Mouse (Mus musculus) limb, embryonic 13.5 days (tissue): ENCODE results near the gene Tmem163. TPM values are rescaled to one million over a fixed set of nuclear protein-coding genes. Genes with fewer than 3 reads are reported as not detected.
A peak's percentile ranks its signal among the peaks of the same experiment; 100 is the strongest.

Experiments used
- ATAC-seq: fragments of 200-750 bp; cut with Nextera tagmentation; 2 replicates; pipeline ENCODE4 v1.8.0; 2017; ENCODE audit warnings: low read depth, moderate number of reproducible peaks, moderate TSS enrichment; ENCODE audit not compliant: low FRiP score
- H3K27ac ChIP-seq: fragments of 300-500 bp; sonication (generic); 2 replicates; pipeline ENCODE4 v1.5.1; 2015; ENCODE audit warnings: inconsistent platforms, mild to moderate bottlenecking, moderate library complexity
- H3K27me3 ChIP-seq: fragments of 300-500 bp; sonication (generic); 2 replicates; pipeline ENCODE4 v1.6.1; 2015; ENCODE audit warnings: mild to moderate bottlenecking, inconsistent platforms
- H3K36me3 ChIP-seq: fragments of 300-500 bp; sonication (generic); 2 replicates; pipeline ENCODE4 v1.6.1; 2015; ENCODE audit warnings: inconsistent platforms, mild to moderate bottlenecking, moderate library complexity
- H3K4me1 ChIP-seq: fragments of 300-500 bp; sonication (generic); 2 replicates; pipeline ENCODE4 v1.6.1; 2015; ENCODE audit warnings: inconsistent platforms
- H3K4me2 ChIP-seq: fragments of 300-500 bp; sonication (generic); replicated peaks from 2 replicates; pipeline ENCODE4 v1.6.1; 2015; ENCODE audit warnings: inconsistent platforms, mild to moderate bottlenecking, moderate library complexity
- H3K4me3 ChIP-seq: fragments of 300-500 bp; sonication (generic); 2 replicates; pipeline ENCODE4 v1.5.1; 2015; ENCODE audit warnings: moderate library complexity, mild to moderate bottlenecking, inconsistent platforms
- H3K9ac ChIP-seq: fragments of 300-500 bp; sonication (generic); 2 replicates; pipeline ENCODE4 v1.6.1; 2015; ENCODE audit warnings: mild to moderate bottlenecking, inconsistent platforms
- H3K9me3 ChIP-seq: fragments of 300-500 bp; sonication (generic); 2 replicates; pipeline ENCODE4 v1.6.1; 2016; ENCODE audit warnings: inconsistent platforms
- WGBS: fragments of 180-500 bp; shearing (Covaris S2); methylation state at CpG from one replicate; pipeline ENCODE4 v1.1.7; 2015; 5-methylcytosine and 5-hydroxymethylcytosine counted together
- polyA plus RNA-seq: library from polyadenylated mRNA; unstranded; fragments of >200 nt; fragmentation: Nextera tagmentation; extraction: Ambion mirVana; gene quantifications from 2 replicates; pipeline ENCODE4 v1.2.1, GENCODE M21; 2015

The Tmem163 gene
- polyA plus RNA-seq, 1 experiment from 2014 or later = 6.0 TPM

GRCm38 (mm10) chr1:127676116-127676515 is 3.2 kb downstream of the Tmem163 start:
- ATAC-seq = no peak
- peaks cover 21% of the 10 kb centered on the region for H3K4me1 ChIP-seq
- H3K9ac ChIP-seq = no peak overlapping the region
- H3K36me3 ChIP-seq = no peaks in the 10 kb centered on the region
- H3K27me3 ChIP-seq = peaks cover 84% of the 10 kb centered on the region
- WGBS = 34% methylated on average over 12 of the region's 12 CpGs
- H3K9me3 ChIP-seq = 0 out of 2 replicates have a peak, but pooled peaks cover 3% of the 10 kb centered on the region
- no peak overlapping the region for H3K4me2 ChIP-seq
- no peak overlapping the region for H3K4me3 ChIP-seq
- no peak overlapping the region for H3K27ac ChIP-seq

GRCm38 (mm10) chr1:127675253-127675652 is 4.1 kb downstream of the Tmem163 start:
- WGBS = 20% methylated on average over 1 of the region's 1 CpGs
- H3K4me3 ChIP-seq = no peak overlapping the region
- no peaks in the 10 kb centered on the region for H3K36me3 ChIP-seq
- no peak overlapping the region for H3K9ac ChIP-seq
- H3K27me3 ChIP-seq = peaks cover 76% of the 10 kb centered on the region
- ATAC-seq = no peak
- no peak overlapping the region for H3K27ac ChIP-seq
- 0 out of 2 replicates have a peak, but pooled peaks cover 3% of the 10 kb centered on the region for H3K9me3 ChIP-seq
- H3K4me1 ChIP-seq = peaks cover 21% of the 10 kb centered on the region
- no peak overlapping the region for H3K4me2 ChIP-seq

DNA sequence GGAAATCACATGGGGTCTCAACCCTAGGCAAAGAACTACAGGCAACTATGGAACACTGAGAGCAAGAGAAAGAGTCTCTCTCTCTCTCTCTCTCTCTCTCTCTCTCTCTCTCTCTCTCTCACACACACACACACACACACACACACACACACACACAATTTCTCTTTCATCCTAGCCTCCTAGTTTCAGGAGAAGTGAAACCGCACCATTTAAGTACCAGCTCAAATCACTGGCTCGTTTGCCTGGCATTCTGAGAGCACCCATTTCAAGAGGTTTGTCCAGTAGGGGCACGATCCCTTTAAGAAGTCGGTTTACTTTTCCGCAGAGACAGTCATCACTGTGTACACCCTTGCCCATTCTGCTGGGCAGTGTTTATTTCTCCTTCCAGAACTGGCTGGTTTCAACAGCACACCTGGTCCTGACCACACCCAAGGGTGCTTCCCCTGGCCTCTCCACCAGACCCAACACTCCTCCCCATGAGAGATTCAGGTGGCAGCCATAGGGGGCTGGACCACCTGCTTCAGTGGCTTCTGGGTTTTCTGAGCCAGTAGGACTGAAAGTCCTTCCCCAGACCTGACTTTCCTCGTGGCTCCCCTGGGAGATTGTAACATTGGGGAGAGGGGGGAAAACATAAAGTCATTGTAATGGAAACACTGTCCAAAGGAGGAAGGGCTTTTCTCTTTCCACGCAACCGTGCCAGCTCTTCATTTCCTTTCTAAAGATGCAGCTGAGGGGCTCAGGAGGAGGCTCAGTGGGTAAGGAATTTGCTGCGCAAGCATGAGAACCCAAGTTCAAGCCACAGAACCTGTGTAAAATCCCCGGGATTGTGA is 5.9 kb downstream of the Tmem163 start:
- Histone ChIP-seq H3K4me3 (no peak overlapping the region), H3K9ac (no peak overlapping the region), H3K27ac (no peak overlapping the region), H3K27me3 (peaks cover 58% of the 10 kb centered on the region), H3K4me1 (peaks cover 21% of the 10 kb centered on the region), H3K9me3 (peaks cover 7% of the 10 kb centered on the region; the same call in 1 of the 2 replicates), H3K36me3 (no peaks in the 10 kb centered on the region), H3K4me2 (no peak overlapping the region)
- 81% methylated on average over 10 of the region's 10 CpGs for WGBS
- no peak for ATAC-seq

GRCm38 (mm10) chr1:127668161-127668560 is 11.2 kb downstream of the Tmem163 start:
- Histone ChIP-seq H3K4me1 (no peaks in the 10 kb centered on the region), H3K9me3 (peaks cover 7% of the 10 kb centered on the region; the same call in 1 of the 2 replicates), H3K27ac (no peak overlapping the region), H3K36me3 (no peaks in the 10 kb centered on the region), H3K4me2 (no peak overlapping the region), H3K4me3 (no peak overlapping the region), H3K27me3 (0 out of 2 replicates have a peak, but pooled peaks cover 7% of the 10 kb centered on the region), H3K9ac (no peak overlapping the region)
- no peak for ATAC-seq
- WGBS = 87% methylated on average over 3 of the region's 3 CpGs

GRCm38 (mm10) chr1:127667110-127667860 is 12.1 kb downstream of the Tmem163 start:
- H3K9me3 ChIP-seq = peaks cover 7% of the 10 kb centered on the region; the same call in 1 of the 2 replicates
- no peaks in the 10 kb centered on the region for H3K27me3 ChIP-seq
- no peak for ATAC-seq
- H3K4me3 ChIP-seq = no peak overlapping the region
- no peak overlapping the region for H3K9ac ChIP-seq
- H3K27ac ChIP-seq = no peak overlapping the region
- no peaks in the 10 kb centered on the region for H3K36me3 ChIP-seq
- H3K4me1 ChIP-seq = no peaks in the 10 kb centered on the region
- WGBS = 44% methylated on average over 8 of the region's 8 CpGs
- no peak overlapping the region for H3K4me2 ChIP-seq

DNA sequence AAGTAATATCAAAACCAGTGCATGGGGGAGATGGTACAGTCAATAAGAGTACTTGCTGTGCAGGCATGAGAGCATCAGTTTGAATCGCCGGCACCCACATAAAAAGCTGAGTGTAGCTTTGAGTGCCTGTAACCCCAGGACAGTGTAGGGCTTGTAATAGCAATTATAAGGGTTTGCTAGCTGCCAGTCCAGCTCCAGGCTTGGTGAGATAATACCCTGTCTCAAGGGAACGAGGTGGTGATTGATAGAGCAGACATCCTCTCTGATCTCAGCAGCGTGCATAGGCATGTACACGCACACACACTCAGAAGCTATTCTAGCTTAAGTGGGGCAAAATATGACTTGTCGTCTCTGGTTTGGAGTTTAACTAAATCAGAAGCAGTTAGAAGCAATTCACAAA is 13.1 kb downstream of the Tmem163 start:
- no peak overlapping the region for H3K4me2 ChIP-seq
- WGBS = 72% methylated on average over 6 of the region's 6 CpGs
- H3K4me1 ChIP-seq = peaks cover 3% of the 10 kb centered on the region; the same call in 1 of the 2 replicates
- H3K27me3 ChIP-seq = no peaks in the 10 kb centered on the region
- H3K4me3 ChIP-seq = no peak overlapping the region
- no peaks in the 10 kb centered on the region for H3K36me3 ChIP-seq
- no peak overlapping the region for H3K9ac ChIP-seq
- no peak for ATAC-seq
- H3K9me3 ChIP-seq = peaks cover 7% of the 10 kb centered on the region; the same call in 1 of the 2 replicates
- H3K27ac ChIP-seq = no peak overlapping the region

GRCm38 (mm10) chr1:127662385-127663068 is 16.8 kb downstream of the Tmem163 start:
- no peak overlapping the region for H3K9ac ChIP-seq
- H3K36me3 ChIP-seq = no peaks in the 10 kb centered on the region
- 77% methylated on average over 13 of the region's 13 CpGs for WGBS
- no peaks in the 10 kb centered on the region for H3K9me3 ChIP-seq
- H3K27me3 ChIP-seq = no peaks in the 10 kb centered on the region
- no peak overlapping the region for H3K4me3 ChIP-seq
- H3K27ac ChIP-seq = no peak overlapping the region
- no peak overlapping the region for H3K4me2 ChIP-seq
- no peak for ATAC-seq
- peaks cover 7% of the 10 kb centered on the region; the same call in 1 of the 2 replicates for H3K4me1 ChIP-seq

DNA sequence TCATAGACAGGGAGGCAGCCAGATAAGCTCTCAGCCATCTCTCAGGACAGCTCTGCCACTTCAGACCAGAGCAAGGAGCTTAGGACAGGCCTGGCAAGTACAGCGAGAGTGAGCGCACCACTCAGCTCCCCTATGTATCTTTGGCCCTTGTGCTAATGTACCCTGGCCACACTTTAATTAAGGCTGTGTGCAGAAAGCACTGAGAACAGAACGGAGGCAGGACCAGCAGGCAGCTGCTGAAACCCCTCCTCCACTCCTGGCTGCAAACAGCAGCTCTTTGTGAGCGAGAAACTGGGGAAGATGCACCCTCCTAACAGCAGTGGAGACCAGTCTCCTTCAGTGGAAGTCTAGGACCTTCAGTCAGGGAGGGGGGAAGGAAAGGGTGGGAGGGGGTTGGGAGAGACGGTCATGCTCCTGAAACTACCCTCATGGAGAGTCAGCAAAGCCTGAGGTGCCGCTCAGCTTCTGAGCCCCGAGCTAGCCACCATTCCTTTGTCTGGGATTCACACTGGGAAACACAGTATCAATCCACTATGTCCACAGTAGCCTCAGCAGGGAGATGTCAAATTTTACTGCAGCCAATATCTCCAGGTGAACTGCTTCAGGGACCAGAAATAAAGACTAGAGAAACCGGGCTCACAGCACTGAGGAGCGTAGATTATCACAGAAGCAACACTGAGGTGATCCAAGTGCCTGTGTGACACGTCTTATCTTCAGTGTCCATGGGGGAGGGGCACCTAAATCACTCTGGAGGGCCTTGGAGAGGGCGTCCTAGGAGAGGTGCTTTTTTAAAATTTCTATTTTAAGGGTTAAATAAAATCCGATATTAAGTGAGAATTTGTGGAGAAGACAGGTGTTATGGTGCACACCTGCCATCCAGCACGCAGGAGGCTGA is 18.0 kb downstream of the Tmem163 start:
- Histone ChIP-seq H3K4me3 (no peak overlapping the region), H3K27ac (no peak overlapping the region), H3K36me3 (no peaks in the 10 kb centered on the region), H3K27me3 (no peaks in the 10 kb centered on the region), H3K4me2 (peak overlapping the region; percentile 38), H3K9me3 (no peaks in the 10 kb centered on the region), H3K9ac (no peak overlapping the region), H3K4me1 (peaks cover 7% of the 10 kb centered on the region; the same call in 1 of the 2 replicates)
- peak; percentile 40; the same call in 1 of the 2 replicates for ATAC-seq
- 39% methylated on average over 13 of the region's 13 CpGs for WGBS

DNA sequence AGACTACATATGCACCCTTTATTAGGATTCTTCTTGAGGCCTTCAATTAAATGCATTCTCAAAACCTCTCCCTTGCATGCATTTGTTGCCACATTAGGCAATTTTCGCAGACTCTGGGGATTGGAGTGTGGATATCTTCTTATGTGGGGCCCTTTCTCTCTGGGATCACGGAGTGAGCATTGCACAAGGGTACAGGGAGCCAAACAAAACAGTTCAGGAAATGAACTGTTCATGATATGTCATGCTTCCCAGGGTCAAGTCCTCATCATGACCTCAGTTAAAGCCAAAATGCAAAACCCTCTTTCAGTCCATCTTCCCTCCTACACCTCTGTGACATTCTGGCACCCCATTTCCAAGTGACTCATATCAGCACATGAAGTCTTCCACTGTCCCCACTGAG is 27.8 kb downstream of the Tmem163 start:
- 88% methylated on average over 2 of the region's 2 CpGs for WGBS
- H3K4me2 ChIP-seq = no peak overlapping the region
- no peak overlapping the region for H3K4me3 ChIP-seq
- no peak overlapping the region for H3K9ac ChIP-seq
- H3K9me3 ChIP-seq = no peaks in the 10 kb centered on the region
- H3K27me3 ChIP-seq = no peaks in the 10 kb centered on the region
- H3K27ac ChIP-seq = no peak overlapping the region
- ATAC-seq = no peak
- no peaks in the 10 kb centered on the region for H3K36me3 ChIP-seq
- H3K4me1 ChIP-seq = no peaks in the 10 kb centered on the region

DNA sequence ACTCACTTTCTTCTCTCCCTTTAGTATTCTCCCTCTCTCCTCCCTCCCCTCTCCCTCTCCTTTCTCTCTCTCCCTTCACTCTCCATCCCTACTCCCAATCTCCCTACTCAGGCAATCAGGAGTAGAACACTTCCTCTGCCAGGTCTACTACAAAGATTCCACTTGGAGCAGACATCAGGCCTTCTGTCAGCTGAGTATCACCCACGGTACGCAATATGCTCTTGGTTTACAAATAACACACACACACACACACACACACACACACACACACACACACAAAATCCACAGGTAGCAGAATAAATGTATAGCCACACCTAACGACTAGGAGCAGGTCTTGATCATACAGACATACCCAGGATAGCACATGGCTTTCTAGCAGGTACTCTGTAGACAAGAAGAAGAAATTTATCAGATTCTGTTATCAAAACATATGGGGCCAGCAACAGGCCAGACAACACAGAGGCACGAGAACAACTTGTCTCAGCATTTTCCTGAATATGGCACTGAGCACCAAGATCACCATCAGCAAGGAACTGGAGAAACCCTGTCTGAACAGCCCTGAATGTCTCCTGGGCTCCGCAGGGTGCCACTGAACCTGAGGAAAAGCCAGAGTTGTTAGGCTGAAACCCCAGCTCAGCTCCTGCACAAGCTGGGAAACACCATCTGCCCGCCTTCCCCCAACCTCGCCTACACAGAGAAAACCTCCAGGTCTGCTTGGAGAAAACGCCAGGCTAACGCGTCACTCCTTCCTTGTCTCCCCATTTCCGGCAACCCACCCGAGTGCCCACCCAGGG is 36.2 kb downstream of the Tmem163 start:
- H3K27ac ChIP-seq = no peak overlapping the region
- ATAC-seq = no peak

More for the DNA sequence above, 36.2 kb downstream of the Tmem163 start:
- H3K36me3 ChIP-seq = no peaks in the 10 kb centered on the region
- no peak overlapping the region for H3K4me2 ChIP-seq
- no peak overlapping the region for H3K9ac ChIP-seq
- H3K27me3 ChIP-seq = no peaks in the 10 kb centered on the region
- WGBS = 83% methylated on average over 12 of the region's 12 CpGs
- no peaks in the 10 kb centered on the region for H3K9me3 ChIP-seq
- H3K4me3 ChIP-seq = no peak overlapping the region
- H3K4me1 ChIP-seq = no peaks in the 10 kb centered on the region
